Mouse (Mus musculus): ENCODE measurements around the gene Trir.

DNA sequence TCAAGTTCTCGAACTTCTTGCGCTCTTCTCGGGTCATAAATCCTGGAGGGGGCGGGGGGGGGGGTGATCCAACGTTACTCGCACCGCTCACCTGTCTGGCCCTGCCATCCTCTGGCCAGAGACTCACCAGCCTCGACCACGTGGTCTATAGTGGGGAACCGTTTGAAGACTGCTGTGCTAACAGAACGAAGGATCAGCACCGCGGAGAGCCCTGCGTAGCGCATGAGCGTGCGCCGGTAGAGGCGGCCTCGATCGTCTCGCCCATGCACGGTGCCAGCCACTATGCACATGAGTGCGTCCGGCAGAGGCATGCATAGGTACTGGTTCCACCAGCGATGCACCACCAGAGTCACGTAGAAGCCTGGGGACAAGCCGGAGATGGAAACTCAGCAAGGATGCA is 15.4 kb upstream of the Trir start:
- TF ChIP-seq CTCF (conservative IDR thresholded peaks at IDR 0.05; ENCODE audit: low read length) = no peak
- TF ChIP-seq NANOG (IDR thresholded peaks at IDR 0.05; ENCODE audit: borderline replicate concordance, low read length) = no peak
- TF ChIP-seq POU5F1 (IDR thresholded peaks at IDR 0.05; ENCODE audit: borderline replicate concordance, low read length) = no peak

Measured in E14TG2a.4 (cell line).